Mouse (Mus musculus): ENCODE data around the gene Irf7. TPM values are rescaled to one million over a fixed set of nuclear protein-coding genes. Genes with fewer than 3 reads are reported as not detected.
"Not testable (repeated sequence)": the region's sequence is repeated elsewhere in the genome, so short reads cannot be mapped to it uniquely, and the experiment has no call there.

Gene Irf7
- polyA plus RNA-seq, 1 experiment = 3.3 TPM

- H3K4me3 ChIP-seq (ENCODE audit: insufficient read depth, low read depth, low read length) = no peak overlapping the region
- no peak overlapping the region for H3K27ac ChIP-seq (replicated peaks; ENCODE audit: low read depth, low read length)
- H3K4me1 ChIP-seq (ENCODE audit: control insufficient read depth, insufficient read depth, insufficient read length, low read length) = peaks cover 2% of the 10 kb centered on the region; the same call in 1 of the 2 replicates
These were observed 4.8 kb downstream of the Irf7 start for GRCm38 (mm10) chr7:141261480-141261879.

DNA sequence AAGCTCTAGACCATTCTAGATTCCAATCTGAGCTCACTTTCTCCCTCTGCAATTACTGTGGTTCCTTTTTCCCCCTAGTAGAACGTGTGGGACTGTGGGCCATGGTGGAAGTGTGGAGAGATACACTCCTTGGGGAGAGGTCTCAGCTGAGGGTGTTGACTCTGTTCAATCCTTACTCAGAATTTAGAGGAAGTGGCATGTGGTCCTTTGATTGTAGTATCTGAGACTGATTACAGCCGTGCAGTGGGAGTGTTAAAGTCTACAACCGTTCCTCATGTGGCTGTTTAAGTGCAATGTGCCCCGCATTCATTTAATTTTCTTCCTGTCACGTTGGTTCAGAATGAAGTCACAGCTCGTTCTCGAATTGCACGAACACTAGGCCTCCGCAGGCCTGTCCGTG, 10.1 kb downstream of the Irf7 start:
- H3K27ac ChIP-seq (replicated peaks; ENCODE audit: low read depth, low read length) = no peak overlapping the region
- H3K4me3 ChIP-seq (ENCODE audit: insufficient read depth, low read depth, low read length) = no peak overlapping the region
- no peaks in the 10 kb centered on the region; the same call in 1 of the 2 replicates for H3K4me1 ChIP-seq (ENCODE audit: control insufficient read depth, insufficient read depth, insufficient read length, low read length)

- not testable (repeated sequence) for H3K4me3 ChIP-seq (ENCODE audit: insufficient read depth, low read depth, low read length); H3K4me1 ChIP-seq (ENCODE audit: control insufficient read depth, insufficient read depth, insufficient read length, low read length); H3K27ac ChIP-seq (replicated peaks; ENCODE audit: low read depth, low read length)
These were observed 15.8 kb downstream of the Irf7 start for GRCm38 (mm10) chr7:141250486-141250885.

GRCm38 (mm10) chr7:141231551-141231950, 34.7 kb downstream of the Irf7 start:
- Histone ChIP-seq H3K4me3 (ENCODE audit: insufficient read depth, low read depth, low read length) (no peak overlapping the region), H3K4me1 (ENCODE audit: control insufficient read depth, insufficient read depth, insufficient read length, low read length) (peaks cover 9% of the 10 kb centered on the region), H3K27ac (replicated peaks; ENCODE audit: low read depth, low read length) (no peak overlapping the region)

- Histone ChIP-seq H3K4me3 (ENCODE audit: insufficient read depth, low read depth, low read length) (no peak overlapping the region), H3K4me1 (ENCODE audit: control insufficient read depth, insufficient read depth, insufficient read length, low read length) (peaks cover 9% of the 10 kb centered on the region), H3K27ac (replicated peaks; ENCODE audit: low read depth, low read length) (no peak overlapping the region)
These were observed 35.2 kb downstream of the Irf7 start for GRCm38 (mm10) chr7:141231111-141231510.

- H3K27ac ChIP-seq (replicated peaks; ENCODE audit: low read depth, low read length) = no peak overlapping the region
- peaks cover 9% of the 10 kb centered on the region for H3K4me1 ChIP-seq (ENCODE audit: control insufficient read depth, insufficient read depth, insufficient read length, low read length)
- no peak overlapping the region for H3K4me3 ChIP-seq (ENCODE audit: insufficient read depth, low read depth, low read length)
These were observed 35.7 kb downstream of the Irf7 start for GRCm38 (mm10) chr7:141230570-141230969.

DNA sequence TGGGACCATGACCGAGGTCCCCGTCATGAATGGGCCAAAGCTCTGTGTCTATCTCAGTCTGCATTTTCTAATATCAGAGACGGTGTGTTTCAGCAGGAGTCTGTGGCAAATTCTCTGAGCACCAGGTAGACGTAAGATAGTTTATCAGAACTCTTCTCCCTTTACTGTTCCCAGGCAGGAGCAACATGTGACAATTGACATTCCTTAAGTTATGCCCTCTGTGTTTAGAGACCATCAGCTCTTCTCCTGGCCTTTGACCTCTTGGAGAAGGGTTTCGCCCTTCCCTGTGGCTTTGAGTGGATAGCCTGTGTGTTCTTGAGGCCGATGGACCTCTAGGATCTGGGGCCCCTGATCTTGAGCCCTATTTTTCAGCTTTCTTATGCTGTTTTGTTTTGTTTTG, 36.6 kb downstream of the Irf7 start:
- H3K4me3 ChIP-seq (ENCODE audit: insufficient read depth, low read depth, low read length) = peak overlapping the region; percentile 83
- H3K27ac ChIP-seq (replicated peaks; ENCODE audit: low read depth, low read length) = 0 out of 2 replicates have a peak overlapping the region, but pooled peaks have one; percentile 19
- peaks cover 9% of the 10 kb centered on the region for H3K4me1 ChIP-seq (ENCODE audit: control insufficient read depth, insufficient read depth, insufficient read length, low read length)

DNA sequence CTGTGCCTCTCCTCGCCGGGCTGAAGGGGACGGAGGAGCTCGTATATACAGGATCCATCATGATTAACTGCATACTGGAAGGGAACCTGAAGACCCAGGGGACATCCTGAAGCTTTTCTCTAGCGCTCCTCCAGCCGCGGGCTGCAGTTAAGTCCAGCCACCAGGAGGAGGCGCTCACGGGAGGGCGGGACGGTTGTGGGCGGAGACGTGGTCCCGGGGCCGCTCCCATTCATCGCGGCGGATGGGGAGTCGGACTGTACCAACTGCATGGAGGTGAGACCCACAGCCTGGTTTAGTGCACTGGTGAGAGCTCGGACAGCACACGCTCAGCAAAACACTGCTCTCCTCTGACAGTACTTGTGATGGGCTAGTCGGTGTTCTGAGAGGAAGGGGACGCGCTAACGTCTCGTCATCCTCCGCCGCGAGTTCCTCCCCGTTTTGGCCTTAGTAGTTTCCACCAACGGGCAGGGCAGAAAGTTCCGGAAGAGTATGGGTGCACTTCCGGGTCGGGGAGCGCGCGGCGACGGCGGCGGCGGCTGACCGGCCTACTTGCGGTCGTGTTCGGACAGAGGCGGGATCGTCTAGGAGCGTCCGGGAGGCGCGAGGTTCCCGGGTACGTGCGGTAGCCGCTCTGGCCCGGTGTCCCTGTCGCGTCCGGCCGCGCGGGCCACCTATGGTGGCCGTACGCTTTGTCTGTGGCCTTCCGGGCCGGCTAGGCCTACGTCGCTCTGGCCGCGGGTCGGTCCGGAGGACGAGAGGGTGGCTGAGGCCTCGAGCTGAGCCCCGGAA, 37.8 kb downstream of the Irf7 start, which contains the start of gene Phrf1:
Phrf1 (plus strand) TSS at position 506 of the 789 bp plus-strand sequence.
- peaks cover 9% of the 10 kb centered on the region for H3K4me1 ChIP-seq (ENCODE audit: control insufficient read depth, insufficient read depth, insufficient read length, low read length)
- peak within 1 kb of the TSS; percentile 83 for H3K4me3 ChIP-seq (ENCODE audit: insufficient read depth, low read depth, low read length)
- H3K27ac ChIP-seq (replicated peaks; ENCODE audit: low read depth, low read length) = peak within 1 kb of the TSS; percentile 97

DNA sequence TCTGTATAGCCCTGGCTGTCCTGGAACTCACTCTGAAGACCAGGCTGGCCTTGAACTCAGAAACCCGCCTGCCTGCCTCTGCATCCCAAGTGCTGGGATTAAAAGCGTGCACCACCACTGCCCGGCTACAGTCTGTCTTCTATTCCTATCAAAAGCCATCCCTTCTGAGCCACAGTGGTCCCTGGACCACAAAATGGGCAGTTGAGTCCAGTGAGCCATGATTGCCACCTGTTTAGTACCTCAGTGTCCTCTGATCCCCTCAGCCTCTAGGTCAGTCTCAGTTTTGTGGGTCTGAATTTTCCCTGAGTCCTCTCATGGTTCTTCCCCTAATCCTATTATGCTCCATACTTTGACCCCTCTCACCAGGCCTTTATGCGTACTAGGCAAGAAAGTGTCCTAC, 38.5 kb downstream of the Irf7 start:
- no peak overlapping the region for H3K4me3 ChIP-seq (ENCODE audit: insufficient read depth, low read depth, low read length)
- H3K4me1 ChIP-seq (ENCODE audit: control insufficient read depth, insufficient read depth, insufficient read length, low read length) = peaks cover 11% of the 10 kb centered on the region
- no peak overlapping the region for H3K27ac ChIP-seq (replicated peaks; ENCODE audit: low read depth, low read length)

DNA sequence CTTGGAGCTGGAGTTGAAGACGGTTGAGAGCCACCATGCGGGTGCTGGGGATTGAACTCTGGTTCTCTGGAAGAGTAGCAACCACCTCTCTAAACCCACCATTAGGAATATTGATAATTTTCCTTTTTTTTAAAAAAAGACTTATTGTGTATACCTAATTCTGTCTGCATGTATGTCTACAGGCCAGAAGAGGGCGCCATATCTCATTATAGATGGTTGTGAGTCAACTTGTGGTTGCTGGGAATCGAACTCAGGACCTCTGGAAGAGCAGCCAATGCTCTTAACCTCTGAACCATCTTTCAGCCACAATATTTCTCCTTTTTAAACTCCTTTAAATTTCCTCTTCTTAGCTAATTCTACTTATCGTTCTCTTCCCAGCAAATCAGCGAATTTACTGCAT, 39.7 kb downstream of the Irf7 start:
- Histone ChIP-seq H3K4me3 (ENCODE audit: insufficient read depth, low read depth, low read length) (no peak overlapping the region), H3K27ac (replicated peaks; ENCODE audit: low read depth, low read length) (no peak overlapping the region), H3K4me1 (ENCODE audit: control insufficient read depth, insufficient read depth, insufficient read length, low read length) (peaks cover 19% of the 10 kb centered on the region)

DNA sequence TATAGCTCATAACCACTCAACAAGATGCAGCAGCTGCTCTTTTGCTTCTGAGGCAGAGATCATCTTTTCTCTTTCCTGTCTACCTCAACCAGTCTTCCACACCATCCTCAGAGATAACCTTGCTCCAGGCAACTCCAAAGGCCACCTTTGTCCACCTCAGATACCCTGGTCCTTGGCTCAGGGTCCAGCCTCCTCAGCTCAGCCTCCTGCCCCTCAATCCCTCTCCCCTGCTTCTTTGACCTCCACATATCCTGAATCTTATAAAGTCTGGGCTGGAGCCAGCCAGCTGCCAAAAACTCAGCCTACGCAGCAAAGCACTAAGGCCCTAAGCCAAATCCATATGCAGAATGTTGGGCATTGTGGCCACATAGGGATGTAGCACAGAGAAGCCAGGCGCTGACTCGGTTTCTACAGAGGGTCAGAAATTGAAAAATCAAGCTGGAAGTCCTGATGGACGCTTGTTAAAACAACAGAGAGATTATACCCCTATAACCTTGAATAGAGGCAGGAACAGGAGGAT, 43.5 kb downstream of the Irf7 start:
- no peak overlapping the region for H3K27ac ChIP-seq (replicated peaks; ENCODE audit: low read depth, low read length)
- H3K4me3 ChIP-seq (ENCODE audit: insufficient read depth, low read depth, low read length) = no peak overlapping the region
- peaks cover 9% of the 10 kb centered on the region for H3K4me1 ChIP-seq (ENCODE audit: control insufficient read depth, insufficient read depth, insufficient read length, low read length)

GRCm38 (mm10) chr7:141222126-141222467, 44.2 kb downstream of the Irf7 start:
- peaks cover 9% of the 10 kb centered on the region for H3K4me1 ChIP-seq (ENCODE audit: control insufficient read depth, insufficient read depth, insufficient read length, low read length)
- H3K27ac ChIP-seq (replicated peaks; ENCODE audit: low read depth, low read length) = no peak overlapping the region; the same call in 1 of the 2 replicates
- H3K4me3 ChIP-seq (ENCODE audit: insufficient read depth, low read depth, low read length) = peak overlapping the region; percentile 37

GRCm38 (mm10) chr7:141221249-141222125, 44.8 kb downstream of the Irf7 start:
- H3K4me3 ChIP-seq (ENCODE audit: insufficient read depth, low read depth, low read length) = peak overlapping the region; percentile 43
- no peak overlapping the region for H3K27ac ChIP-seq (replicated peaks; ENCODE audit: low read depth, low read length)
- peaks cover 13% of the 10 kb centered on the region for H3K4me1 ChIP-seq (ENCODE audit: control insufficient read depth, insufficient read depth, insufficient read length, low read length)

- H3K4me3 ChIP-seq (ENCODE audit: insufficient read depth, low read depth, low read length) = no peak overlapping the region
- H3K27ac ChIP-seq (replicated peaks; ENCODE audit: low read depth, low read length) = no peak overlapping the region
- H3K4me1 ChIP-seq (ENCODE audit: control insufficient read depth, insufficient read depth, insufficient read length, low read length) = peaks cover 14% of the 10 kb centered on the region
These were observed 45.9 kb downstream of the Irf7 start for GRCm38 (mm10) chr7:141220377-141220776.

DNA sequence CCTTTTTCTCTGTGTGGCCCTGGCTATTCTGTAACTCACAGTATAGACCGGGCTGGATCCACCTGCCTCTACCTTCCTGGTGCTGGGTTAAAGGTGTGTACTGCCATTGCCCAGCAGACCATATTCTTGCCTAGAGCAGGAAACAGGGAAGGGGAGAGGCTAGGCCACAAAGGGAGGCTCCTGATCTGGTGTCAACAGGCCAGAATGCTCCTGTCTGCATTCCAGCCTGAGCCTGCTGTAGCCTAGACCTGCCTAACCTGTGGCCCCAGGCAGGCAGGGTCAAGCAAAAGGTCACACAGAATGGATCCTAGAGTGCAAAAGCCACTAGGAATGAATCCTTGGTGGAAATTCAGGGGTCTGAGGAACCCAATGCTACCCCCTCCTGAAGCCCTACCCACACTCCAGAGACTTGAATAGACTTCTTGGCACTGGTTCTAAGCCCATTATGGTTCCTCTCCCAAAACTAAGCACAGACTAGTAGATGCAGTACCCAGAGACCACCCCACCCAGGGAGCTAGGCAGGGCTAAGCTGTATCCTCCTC, 46.7 kb downstream of the Irf7 start:
- H3K27ac ChIP-seq (replicated peaks; ENCODE audit: low read depth, low read length) = no peak overlapping the region
- peaks cover 14% of the 10 kb centered on the region for H3K4me1 ChIP-seq (ENCODE audit: control insufficient read depth, insufficient read depth, insufficient read length, low read length)
- H3K4me3 ChIP-seq (ENCODE audit: insufficient read depth, low read depth, low read length) = no peak overlapping the region
